Mouse (Mus musculus) heart, adult 9 months (tissue): ENCODE data around the gene Rnf114.

Experiments
- DNase-seq, 2 experiments: peaks; one replicate each; pipeline ENCODE4 v3.0.0; 2022; ENCODE audit warnings: low spot score in 2 of 2

Rnf114 gene

GRCm38 (mm10) chr2:167539536-167540476 lies 47.4 kb downstream of the Rnf114 start:
- no peak for DNase-seq

GRCm38 (mm10) chr2:167540477-167541110 lies 48.1 kb downstream of the Rnf114 start:
- DNase-seq, result no peak

GRCm38 (mm10) chr2:167541324-167541723 lies 48.9 kb downstream of the Rnf114 start:
- no peak for DNase-seq

DNA sequence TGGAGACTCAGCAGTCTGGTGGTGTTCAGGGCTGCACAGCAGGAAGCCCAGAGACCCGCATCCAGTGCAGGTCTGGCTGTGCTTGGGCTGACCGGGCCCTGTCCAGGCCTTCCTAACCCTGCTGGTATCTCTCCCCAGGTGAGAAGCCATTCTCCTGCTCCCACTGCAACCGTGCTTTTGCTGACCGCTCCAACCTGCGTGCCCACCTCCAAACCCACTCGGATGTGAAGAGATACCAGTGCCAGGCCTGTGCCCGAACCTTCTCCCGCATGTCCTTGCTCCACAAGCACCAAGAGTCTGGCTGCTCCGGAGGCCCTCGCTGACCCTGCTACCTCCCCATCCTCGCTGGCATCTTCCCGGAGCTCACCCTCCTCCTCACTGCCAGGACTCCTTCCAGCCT lies 49.3 kb downstream of the Rnf114 start:
- no peak for DNase-seq

GRCm38 (mm10) chr2:167542361-167542760 lies 49.9 kb downstream of the Rnf114 start:
- no peak for DNase-seq

GRCm38 (mm10) chr2:167543121-167544003 lies 50.9 kb downstream of the Rnf114 start:
- DNase-seq, result peak in 1 of 2 experiments; percentile 61

DNA sequence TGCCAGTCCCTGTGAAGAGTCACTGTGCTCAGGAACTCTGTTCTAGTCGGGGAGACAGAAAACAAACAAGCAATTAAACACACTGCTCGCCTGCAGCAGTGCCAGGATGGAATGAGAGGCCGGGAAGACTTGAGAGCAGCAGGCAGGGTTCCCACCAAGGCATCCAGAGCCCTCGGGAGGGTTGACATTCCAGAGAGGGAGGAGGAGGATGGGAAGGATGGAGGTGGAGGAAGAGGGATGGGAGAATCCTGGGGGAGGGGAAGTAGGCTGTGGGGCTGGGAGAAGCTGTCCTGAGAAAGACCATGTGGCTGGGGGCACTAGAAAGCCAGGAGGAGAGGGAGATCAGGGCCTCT lies 51.5 kb downstream of the Rnf114 start:
- DNase-seq, result no peak

DNA sequence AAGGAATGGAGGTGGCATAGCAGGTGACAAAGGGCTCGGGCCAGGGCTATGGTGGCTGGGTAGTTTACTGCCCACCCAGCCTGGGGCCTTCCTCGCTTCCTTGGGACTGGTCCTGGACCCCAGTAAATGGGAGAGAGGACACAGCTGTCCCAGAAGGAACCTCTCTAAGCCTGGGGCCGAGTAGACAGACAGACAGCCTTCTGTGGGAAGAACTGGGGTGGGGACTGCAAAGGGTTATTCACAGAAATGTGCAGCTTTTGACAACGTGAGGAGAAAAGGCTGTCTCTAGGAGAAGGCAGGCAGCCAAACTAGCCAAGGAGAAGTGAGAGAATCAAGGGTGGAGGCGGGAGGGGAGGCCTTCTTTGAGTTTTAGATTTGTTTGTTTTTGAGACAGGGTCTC lies 52.0 kb downstream of the Rnf114 start:
- no peak for DNase-seq

DNA sequence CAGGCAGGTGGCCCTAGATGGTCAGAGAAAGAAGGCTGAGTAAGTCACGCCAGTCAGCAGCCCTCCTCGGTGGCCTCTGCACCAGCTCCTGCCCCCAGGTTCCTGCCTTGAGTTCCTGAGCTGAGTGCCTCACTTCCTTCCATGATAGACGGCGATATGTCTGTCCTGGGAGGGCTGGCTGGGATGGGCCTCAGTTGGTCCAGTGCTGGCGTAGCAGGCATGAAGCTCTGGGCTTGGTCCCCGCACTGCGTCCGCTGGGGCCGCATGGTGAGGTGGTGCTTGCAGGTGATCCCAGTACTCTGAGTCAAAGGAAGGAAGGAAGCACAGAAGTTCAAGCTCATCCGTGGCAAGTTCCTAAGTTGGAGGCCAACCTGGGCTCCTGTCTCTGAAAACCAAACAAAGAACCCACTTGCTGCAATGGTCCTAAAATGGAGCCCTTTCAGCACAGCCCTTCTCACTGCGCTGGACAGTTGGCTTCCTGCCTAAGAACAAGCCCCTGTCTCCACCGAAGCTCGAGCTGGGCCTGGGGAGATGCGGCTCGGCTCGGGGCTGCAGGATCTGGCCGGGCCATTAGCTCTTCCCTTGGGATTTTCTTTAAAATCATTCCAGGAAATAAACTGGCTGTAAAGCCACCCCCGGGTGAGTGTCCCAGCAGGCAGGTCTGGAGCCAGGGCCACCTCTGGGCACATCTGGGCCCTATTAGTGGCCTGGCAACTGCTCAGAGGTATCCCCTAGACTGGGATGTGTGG lies 54.2 kb downstream of the Rnf114 start:
- peak in 1 of 2 experiments; percentile 47 for DNase-seq

DNA sequence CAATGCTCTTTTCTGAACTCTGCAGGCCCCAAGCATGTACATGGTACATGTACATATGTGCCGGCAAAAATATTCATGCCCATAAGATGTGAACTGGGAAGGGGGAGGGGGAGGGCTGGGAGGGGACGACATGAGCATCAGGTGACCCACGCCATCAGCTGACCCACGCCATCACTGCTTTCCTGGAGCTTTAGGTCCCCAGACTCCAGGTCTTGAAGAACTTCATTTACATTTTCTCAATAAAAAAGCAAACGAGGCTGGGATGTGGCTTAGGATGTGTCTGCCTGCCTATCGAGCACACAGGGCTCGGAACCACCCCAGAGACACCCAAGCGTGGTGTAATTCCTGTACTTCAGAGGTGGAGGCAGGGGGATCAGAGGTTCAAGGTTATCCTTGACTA lies 55.0 kb downstream of the Rnf114 start:
- no peak for DNase-seq

DNA sequence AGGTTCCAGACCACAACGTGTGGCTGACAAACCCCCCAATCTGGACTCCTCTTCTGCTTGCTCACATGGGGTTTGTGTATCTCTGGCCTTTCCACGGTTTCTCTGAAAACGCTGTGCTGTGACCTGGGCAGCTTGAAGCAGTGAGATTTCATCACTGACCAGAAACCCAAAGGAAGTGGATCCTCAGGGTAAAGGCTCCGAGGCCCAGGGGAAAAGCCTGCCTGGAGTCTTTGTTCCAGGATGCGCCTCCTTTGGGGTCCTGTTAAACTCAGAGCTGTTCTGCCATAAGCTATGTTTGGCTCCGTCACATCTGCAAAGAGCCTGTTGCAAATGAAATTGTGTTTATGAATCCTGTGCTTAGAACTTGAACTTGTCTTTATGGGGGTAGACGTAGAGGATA lies 56.5 kb downstream of the Rnf114 start:
- no peak for DNase-seq

DNA sequence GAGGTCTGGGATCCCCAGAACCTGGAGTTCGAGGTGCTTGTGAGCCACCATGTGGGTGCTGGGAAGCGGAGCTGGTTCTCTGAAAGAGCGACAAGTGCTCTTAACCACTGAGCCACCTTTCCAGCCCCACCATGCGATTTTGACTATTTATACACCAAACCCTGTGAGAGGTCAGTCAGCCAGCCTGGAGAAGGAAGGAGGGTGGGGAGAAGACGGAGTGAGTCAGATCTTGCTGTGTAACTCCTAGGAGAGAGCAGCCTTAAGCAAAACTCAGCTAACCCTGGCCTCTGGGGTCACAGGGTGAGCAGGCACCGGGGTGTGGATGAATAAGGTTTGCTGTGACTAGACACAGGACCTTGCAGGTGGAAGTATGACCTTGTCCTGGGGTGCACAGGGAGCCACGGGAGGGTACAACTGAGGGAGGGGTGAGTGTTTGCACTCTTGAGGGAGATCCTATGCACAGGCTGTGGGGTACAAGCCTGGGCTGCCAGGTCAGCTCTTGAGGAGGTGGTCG lies 58.0 kb downstream of the Rnf114 start:
- DNase-seq, result no peak

- no peak for DNase-seq
Measured at GRCm38 (mm10) chr2:167551342-167551920, 59.0 kb downstream of the Rnf114 start.

- no peak for DNase-seq
Measured at GRCm38 (mm10) chr2:167552292-167552691, 59.8 kb downstream of the Rnf114 start.

DNA sequence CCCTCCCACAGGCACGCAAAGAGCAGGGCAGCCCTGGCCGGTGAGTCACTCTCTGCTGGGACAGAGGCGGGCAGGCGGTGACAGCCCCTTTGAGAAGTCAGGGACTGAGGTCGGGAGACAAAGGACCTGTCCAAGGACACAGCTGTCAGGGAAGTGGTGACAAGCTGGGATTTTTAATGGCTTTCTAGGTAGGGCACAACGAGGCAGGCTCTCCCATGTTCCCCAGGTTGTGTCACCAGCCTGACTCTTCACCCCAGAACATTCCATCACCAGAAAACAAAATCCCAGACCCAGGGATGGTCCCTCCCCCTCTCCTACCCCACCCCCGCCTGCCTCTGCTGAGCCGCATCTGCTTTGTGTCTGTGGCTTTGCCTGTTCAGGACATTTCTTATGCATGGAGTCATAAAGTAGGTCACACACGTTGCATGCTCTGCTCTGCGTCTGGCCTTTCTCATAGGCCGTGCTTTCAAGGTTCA lies 60.5 kb downstream of the Rnf114 start:
- no peak for DNase-seq

DNA sequence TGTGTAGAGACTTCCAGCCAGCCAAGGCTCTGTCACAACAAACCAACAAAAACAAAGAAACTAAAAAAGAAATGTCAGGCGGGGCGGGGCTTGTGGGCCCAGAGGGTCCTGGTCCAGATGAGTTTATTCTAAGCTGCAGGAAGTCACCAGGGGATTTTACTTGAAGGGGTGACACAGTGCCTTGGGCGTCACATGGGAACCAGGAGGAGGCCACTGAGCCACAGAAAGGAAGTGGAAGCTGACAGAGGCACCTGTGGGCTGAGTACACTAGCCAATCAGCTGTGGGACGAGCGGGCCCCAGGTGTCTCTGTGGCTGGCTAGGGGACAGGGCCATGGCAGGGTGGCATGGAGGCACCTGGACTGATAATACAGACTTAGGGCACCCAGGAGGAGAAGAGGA lies 63.3 kb downstream of the Rnf114 start:
- DNase-seq, result no peak

DNA sequence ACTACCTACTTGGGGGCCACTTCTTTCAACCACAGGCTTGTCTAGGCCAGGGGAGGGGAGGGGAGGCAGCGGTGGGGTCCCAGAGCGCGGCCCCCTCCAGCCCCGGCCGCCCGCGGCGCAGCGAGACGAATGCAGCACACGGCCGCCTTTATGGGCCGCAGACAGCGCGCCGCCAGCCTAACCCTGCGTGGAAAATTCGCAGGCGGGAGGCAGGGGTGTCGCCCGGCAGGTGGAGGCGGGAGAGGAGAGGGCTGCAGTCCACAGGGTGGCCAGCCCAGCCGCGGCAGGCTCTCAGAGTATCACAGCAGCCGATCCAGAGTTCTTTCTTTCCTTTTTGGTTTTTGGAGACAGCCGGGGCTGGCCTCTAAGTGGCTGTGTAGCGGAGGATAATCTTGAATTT lies 67.0 kb downstream of the Rnf114 start:
- DNase-seq, result no peak

GRCm38 (mm10) chr2:167562101-167562500 lies 69.7 kb downstream of the Rnf114 start:
- DNase-seq, result no peak

DNA sequence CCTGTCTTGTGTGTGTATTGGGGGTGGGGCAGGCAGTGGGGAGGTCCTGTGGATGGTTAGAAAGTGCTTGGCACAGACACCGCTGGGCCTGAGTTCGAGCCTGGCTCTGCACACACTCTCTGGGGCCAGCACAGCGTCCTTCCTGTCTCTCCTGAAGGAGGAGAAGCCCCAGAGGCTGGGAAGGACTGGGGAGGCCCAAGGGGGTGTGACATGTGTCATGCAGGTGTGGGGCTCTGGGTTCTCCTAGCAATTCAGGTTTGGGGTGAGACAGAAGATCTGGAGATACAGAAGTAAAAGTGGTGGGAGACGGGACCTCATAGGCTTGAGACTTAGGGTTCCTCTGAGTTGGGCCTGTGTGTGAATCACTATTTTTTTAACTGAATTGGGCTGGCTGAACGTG lies 70.6 kb downstream of the Rnf114 start:
- DNase-seq, result no peak

DNA sequence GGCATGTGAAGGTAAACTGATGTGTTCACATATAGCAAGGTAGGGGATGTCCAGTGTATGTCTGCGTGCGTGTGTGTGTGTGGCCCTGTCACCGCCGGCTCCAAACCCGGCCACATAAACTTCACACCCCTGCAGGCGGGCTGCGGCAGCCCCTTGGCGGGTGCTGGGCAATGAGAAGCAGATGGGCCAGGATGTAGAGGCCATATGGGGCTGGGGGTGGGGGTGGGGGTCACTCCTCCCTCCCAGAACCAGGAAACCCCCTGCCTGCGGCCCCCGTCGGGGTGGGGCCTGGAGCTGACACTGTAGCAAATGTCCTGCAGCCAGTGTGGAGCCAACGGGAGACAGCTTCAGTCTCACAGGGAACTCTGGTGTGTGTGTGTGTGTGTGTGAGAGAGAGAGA lies 71.3 kb downstream of the Rnf114 start:
- DNase-seq, result no peak
